Mouse (Mus musculus) kidney, postnatal 36 days (tissue): ENCODE measurements around the gene Tbx10.
"Not testable (repeated sequence)": the region's sequence is repeated elsewhere in the genome, so short reads cannot be mapped to it uniquely, and the experiment has no call there.

Source experiments
- DNase-seq, 2 experiments: peaks; one replicate each; pipeline ENCODE4 v3.0.0; 2021 to 2022; ENCODE audit warnings: mixed read lengths in 2 of 2

Gene Tbx10

GRCm38 (mm10) chr19:3992416-3992815 is at the start of gene Tbx10:
Gene Tbx10 (plus strand): TSS chr19:3992752.
- DNase-seq, result peak in 1 of 2 experiments; percentile 68

GRCm38 (mm10) chr19:3942986-3943735 is 49.4 kb upstream of the Tbx10 start:
- peak; percentile 61 to 77 for DNase-seq

- DNase-seq, result peak; percentile 79 to 83
Observed at GRCm38 (mm10) chr19:3945872-3946564, 46.5 kb upstream of the Tbx10 start.

- peak; percentile 84 to 90 for DNase-seq
Observed at GRCm38 (mm10) chr19:3946715-3947114, 45.8 kb upstream of the Tbx10 start.

- DNase-seq, result no peak
Observed at GRCm38 (mm10) chr19:3947813-3948212, 44.7 kb upstream of the Tbx10 start.

DNA sequence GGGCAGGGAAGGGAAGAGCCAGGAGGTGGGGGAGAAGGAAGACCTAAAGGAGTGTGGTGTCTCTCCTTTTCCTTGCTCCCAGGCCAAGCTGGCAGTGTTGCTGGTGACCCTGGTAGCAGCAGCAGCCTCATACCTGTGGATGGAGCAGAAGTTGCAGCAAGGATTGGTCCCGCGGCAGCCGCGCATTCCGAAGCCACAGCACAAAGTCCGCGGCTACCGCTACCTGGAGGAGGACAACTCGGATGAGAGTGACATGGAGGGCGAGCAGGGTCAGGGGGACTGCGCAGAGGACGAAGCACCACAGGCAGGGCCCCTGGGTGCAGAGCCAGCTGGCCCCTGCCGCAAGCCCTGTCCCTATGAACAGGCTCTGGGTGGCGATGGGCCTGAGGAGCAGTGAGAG is 44.0 kb upstream of the Tbx10 start:
- DNase-seq, result peak; percentile 44 to 68

DNA sequence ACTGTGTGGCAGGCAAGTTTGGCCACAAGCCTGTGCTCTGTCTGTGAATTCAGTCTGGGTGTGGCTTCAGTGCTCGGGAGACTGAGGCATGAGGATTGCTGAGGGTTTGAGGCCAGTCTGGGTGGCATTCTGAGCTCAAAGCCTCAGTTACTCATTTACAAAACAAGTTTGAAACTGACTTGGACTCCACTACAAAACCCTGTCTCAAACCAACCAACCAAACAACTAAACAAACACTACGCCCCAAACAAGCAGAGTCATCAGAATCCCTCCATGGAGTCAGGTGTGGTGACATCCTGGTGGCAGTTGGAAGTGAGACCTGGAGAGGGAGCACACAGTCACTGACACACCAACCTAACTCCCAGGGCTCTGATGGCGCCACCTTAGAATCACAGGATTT is 42.2 kb upstream of the Tbx10 start:
- DNase-seq, result peak; percentile 53 to 54

DNA sequence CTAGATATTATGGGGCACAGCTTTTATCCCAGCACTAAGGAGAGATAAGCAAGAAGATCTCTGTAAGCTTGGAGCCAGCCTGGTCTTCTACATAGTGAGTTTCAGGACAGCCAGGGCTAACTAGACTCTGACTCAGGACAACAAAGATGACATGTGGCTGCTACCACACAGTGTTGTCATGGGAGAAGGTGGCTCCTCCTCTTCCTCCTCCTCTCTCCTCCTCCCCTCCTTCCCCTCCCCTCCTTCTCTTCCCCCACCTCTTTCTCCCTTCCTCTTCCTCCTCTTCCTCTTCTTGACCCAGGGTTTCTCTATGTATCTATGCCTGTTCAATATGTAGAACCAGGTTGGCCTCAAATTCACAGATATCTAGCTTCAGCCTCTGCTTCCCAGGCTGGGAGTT is 41.1 kb upstream of the Tbx10 start:
- no peak for DNase-seq

GRCm38 (mm10) chr19:3952099-3952498 is 40.5 kb upstream of the Tbx10 start:
- no peak for DNase-seq

DNA sequence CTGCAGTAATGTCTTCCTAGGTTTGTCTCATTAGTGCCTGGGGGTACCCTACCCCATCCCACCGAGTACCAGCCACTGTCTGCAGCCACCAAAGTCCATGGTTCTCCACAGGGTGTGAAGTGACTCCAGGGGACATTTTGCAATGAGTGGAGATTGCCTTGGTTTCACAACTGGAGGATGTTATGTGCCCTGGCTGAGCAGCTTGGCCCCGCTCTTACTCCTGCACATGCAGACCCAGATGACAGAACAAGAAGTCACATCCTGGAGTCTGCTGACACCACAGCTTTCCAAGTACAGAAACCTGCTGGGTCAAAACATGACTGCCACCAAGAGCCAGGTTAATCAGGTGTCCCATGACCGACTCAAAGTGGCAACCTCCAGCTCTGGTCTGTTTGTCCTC is 37.5 kb upstream of the Tbx10 start:
- DNase-seq, result peak; percentile 26 to 33

DNA sequence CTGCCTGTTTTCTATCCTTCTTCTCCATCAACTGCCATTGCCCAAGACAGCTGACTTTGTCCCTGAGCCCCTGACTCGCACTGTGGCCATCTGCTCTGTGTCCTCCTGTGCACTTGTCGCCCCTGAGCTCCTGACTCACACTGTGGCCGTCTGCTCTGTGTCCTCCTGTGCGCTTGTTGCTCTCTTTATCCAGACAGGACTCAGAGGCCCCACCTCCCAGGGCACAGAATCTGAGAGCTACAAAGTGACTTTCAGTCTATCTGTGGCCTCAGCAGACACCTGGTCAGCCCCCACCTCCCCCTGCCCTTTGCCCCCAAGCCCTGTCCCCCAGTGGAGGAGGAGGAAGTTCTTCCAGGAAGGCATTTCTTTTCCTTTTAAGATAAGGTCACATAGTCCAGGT is 36.7 kb upstream of the Tbx10 start:
- DNase-seq, result peak in 1 of 2 experiments; percentile 48

GRCm38 (mm10) chr19:3957296-3958036 is 35.1 kb upstream of the Tbx10 start:
- peak; percentile 42 to 54 for DNase-seq

DNA sequence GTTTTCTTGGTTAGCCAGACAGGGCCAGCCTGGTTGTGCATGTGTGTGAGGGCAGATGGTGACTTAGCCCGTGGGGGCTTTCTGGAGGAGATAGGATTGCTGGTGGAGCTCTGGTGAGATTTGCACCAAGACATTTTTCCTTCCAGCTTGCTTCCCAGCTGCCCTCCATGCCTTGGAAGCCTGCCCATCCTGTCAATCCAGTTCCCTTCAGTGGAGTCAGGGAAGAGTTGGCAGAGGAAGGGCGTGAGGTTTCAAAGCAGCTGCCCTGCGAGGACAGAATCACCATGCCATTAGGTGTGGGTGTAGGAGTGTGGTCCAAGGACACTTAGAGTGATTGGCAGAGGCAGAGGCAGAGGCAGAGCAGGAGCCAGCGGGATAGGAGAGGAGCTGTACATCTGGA is 34.1 kb upstream of the Tbx10 start, which contains the start of gene Aldh3b3:
Gene Aldh3b3 (plus strand): TSS at position 176 of the 400 bp plus-strand sequence.
- DNase-seq, result peak; percentile 40 to 65

- peak; percentile 66 to 79 for DNase-seq
Observed at GRCm38 (mm10) chr19:3959030-3959429, 33.5 kb upstream of the Tbx10 start.

DNA sequence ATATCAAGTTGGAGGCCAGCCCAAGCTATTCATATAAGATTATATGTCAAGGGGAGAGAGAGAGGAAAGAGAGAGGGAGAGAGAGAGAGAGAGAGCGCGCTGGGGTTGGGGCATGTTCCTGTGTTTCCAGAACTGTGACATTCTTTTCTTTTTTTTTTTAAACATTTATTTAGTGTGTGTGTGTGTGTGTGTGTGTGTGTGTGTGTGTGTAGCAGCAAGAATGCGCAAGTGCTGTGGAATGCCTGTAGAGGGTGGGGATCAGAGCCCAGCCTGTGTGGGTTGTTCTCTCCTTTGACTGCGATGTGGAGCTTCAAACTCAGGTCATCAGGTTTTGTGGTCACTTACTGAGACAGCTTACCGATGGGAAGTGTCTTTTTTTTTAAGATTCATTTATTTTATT is 32.3 kb upstream of the Tbx10 start:
- no peak for DNase-seq

- DNase-seq, result not testable (repeated sequence)
Observed at GRCm38 (mm10) chr19:3961805-3962204, 30.7 kb upstream of the Tbx10 start.

- DNase-seq, result peak in 1 of 2 experiments; percentile 59
Observed at GRCm38 (mm10) chr19:3962469-3962868, 30.1 kb upstream of the Tbx10 start.

- DNase-seq, result no peak
Observed at GRCm38 (mm10) chr19:3964030-3964429, 28.5 kb upstream of the Tbx10 start.

- DNase-seq, result no peak
Observed at GRCm38 (mm10) chr19:3966330-3967075, 26.0 kb upstream of the Tbx10 start.

- DNase-seq, result no peak
Observed at GRCm38 (mm10) chr19:3967258-3967657, 25.3 kb upstream of the Tbx10 start.

- no peak for DNase-seq
Observed at GRCm38 (mm10) chr19:3972229-3972628, 20.3 kb upstream of the Tbx10 start, which contains the start of gene Aldh3b2. Gene Aldh3b2 (plus strand): TSS chr19:3972328.

DNA sequence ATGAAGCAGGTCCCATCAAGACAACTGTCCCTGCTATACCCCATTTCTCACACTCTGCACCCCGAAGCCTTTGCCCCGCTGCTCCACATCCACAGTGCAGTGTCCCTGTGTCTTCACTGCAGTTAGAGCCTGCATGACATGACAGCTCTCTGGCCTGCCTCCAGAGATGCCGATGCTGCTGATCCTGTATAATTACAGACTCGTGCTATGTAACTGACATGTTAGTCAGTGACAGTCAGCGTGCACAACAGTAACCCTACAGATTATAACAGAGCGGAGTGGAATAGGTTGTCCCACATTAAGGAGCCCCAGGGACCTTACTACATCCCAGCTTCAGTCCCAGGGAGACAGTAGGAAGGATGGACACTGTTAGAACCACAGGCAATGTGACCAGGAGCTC is 17.9 kb upstream of the Tbx10 start:
- not testable (repeated sequence) for DNase-seq

GRCm38 (mm10) chr19:3975866-3976265 is 16.7 kb upstream of the Tbx10 start:
- DNase-seq, result no peak
